Mouse (Mus musculus): ENCODE results near the gene Snrpb2. TPM values are rescaled to one million over a fixed set of nuclear protein-coding genes. Genes with fewer than 3 reads are reported as not detected.

The Snrpb2 gene
- total RNA-seq (2023) = 10 to 100 TPM; 69.1 to 74.9 TPM

DNA sequence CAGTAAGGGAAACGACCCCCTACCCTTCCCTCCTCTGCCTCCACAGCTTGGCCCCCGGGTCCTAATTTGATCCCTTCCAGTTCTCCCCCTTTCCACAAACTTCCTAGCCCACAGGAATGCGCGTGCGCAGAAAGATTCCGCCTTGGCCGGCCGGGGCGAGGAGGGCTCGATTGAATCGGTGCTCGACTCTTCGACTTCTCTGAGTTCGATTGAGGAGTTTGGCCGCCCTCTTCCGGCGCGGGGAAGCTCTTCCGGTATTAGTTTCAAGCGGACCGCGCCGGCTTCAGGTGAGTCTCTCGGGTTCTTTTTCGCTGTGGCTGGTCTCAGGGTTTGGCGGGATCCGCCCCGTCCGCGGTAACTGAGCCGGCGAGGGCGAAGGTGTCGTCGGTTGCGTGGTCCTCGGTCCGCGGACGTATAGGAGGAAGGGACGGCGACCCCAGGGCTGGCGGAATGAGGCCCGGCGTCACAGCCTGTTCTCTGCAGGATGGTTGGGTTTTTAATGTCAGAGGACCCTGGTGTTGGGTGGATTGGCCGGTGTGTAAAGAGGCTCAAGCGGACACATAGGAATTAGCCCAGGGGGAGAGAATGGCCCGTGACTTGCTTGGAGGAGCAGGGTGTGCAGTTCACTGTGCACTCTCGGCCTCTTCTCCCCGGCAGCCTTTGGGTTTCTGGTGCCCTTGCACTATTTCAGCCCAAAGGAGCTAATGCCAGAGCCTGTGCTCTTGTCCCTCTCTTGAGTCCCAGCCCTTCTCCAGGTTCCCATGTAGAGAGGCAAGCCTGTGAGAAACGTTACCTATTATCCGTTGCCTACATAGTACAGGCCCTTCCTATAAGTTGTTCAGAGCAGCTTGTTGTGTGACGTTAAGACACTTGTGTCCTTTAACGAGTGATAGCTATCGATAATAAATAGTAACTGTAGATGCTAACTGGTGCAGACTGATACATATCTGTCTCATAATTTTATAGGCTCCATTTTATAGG is at the start of gene Snrpb2:
Gene Snrpb2 (plus strand): TSS at position 228 of the 981 bp plus-strand sequence.

DNA sequence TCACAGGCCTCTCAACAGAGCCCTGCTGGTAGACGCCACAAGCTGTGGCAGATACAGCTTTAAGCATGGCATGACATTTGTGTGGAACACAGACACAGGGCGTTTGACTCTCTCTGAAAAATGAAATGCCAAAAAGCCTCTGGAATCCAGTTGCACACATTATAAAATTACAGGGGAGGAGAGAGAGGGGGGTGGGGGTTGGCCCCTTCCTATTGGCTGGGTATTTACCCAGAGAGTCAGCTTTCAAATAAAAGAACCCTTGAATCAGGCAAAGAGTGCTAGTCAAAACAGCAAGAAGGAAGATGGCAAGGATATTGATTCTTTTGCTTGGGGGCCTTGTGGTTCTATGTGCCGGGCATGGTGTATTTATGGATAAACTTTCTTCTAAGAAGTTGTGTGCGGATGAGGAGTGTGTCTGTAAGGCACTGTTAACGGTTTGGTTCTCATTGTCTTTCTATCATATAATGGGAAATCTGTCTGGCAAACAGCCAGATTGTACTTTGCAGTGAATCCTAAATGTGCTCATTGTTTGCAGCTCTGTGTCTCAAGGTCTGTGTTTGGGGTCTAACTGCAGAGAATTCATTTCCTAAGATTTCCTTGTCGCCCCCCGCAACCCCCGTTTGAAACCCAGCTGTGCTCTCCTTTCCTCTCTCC is 15.5 kb downstream of the Snrpb2 start, which contains the start of gene Otor:
Gene Otor (plus strand): TSS at position 276 of the 654 bp plus-strand sequence.

Other genes starting within 250 kb of the Snrpb2 start
- gene Kif16b, start 161.5 kb upstream of the Snrpb2 start, total RNA-seq (2023) = 10 to 100 TPM; 26.3 to 29.8 TPM
- gene Otor, start 15.4 kb downstream of the Snrpb2 start, total RNA-seq (2023) = not detected